Mouse (Mus musculus): ENCODE measurements around the gene Gnb5.
"Not testable (repeated sequence)": the region's sequence is repeated elsewhere in the genome, so short reads cannot be mapped to it uniquely, and the experiment has no call there.

The Gnb5 gene

DNA sequence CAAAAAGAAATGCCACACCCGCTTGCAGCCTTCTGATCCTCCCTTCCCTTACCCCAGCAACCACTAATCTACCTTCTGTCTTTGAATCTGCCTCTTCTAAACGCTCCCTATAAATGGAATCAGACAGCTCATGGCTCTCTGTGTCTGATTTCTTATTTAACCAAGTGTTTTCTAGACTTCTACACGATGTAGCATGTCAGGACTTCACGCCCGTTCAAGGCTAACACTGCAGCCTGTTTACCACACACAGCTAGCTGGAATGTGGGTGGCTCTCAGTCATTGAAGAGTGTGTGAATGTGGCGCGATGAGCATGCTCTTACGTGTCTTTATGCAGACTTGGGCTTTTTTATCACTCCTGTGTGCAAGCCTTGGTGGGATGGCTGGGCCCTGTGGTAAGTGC is 47.0 kb downstream of the Gnb5 start:
- in situ Hi-C loops (cut with MboI, MseI) = no loop called here

DNA sequence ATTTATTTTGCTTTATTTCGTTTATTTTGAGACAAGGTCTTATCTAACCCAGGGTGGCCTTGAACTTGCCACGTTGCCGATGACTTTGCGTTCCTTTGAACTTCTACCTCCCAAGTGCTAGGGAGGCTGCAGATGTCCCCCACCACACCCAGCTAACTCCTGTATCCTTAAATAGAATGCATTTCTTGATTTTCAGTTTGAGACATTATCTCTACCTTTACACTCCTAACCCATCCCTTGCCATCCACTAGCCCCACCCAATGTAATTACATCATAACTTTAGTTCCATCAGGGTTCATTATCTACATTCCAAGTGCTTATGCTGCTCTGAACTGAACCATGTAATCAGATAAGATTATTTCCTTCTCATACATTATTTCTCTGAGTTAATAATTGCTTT is 49.7 kb downstream of the Gnb5 start:
- in situ Hi-C loops (cut with MboI, MseI) = loop anchor here in 1 of 2 experiments (5.0 kb wide), 1 partner anchor 42 kb away; no protein-coding TSS in a partner anchor

- in situ Hi-C loops (cut with MboI, MseI) = loop anchor here in 1 of 2 experiments (5.0 kb wide), 1 partner anchor 40 kb away; no protein-coding TSS in a partner anchor
Measured at GRCm38 (mm10) chr9:75357087-75357654, 51.1 kb downstream of the Gnb5 start.

DNA sequence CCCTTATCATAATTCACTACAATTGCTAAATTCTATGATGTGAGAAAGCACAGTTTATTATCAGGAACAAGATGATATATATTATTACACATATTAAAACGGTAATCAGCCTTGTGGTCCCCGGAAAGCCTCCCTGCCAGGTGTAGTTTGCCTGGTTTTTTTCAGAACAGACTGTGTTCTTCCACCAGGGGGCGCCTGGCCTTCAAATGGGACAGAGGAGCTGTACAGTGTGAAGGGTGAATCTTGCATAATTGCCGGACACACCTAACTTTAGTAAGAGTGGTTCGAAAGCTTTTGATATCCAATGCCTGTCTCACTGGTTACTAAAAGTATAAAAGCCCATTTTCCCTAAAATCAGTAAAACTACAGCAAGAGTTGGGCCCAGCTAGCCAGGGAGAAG is 55.6 kb downstream of the Gnb5 start:
- in situ Hi-C loops (cut with MboI, MseI) = no loop called here

DNA sequence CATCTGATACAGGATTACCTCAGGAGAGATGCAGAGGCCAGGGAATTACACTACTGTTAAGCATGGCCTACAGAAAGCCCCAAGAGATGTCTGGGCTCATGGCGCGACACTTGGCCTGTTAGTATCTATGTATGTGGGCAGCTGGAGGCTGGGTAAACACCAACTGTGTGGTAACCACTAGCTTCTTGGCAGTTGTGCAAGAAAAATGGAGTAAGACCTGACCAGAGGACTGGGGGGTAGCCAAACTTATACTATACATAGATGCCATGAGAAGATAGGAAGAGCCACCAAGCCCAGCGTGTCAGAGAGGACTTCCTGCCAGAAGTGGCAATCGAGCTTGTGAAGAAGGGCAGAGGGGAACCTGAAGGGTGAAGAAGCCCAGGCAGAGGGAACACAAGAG is 56.1 kb downstream of the Gnb5 start:
- in situ Hi-C loops (cut with MboI, MseI) = no loop called here

- in situ Hi-C loops (cut with MboI, MseI) = no loop called here
Measured at GRCm38 (mm10) chr9:75363001-75363400, 56.9 kb downstream of the Gnb5 start.

DNA sequence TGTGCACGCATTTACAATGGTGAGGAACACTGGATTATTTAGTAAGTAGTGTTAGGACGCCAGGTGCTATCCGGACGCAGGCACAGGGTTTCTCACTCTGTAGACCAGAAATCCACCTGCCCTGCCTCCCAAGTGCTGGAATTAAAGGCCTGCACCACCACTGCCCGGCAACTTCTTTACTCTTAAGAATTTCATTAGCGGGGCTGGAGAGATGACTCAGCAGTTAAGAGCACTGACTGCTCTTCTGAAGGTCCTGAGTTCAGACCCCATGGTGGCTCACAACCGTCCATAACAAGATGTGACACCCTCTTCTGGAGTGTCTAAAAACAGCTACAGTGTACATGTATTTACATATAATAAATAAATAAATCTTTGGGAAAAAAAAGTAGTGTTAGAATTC is 57.6 kb downstream of the Gnb5 start:
- in situ Hi-C loops (cut with MboI, MseI) = not testable (repeated sequence)

- in situ Hi-C loops (cut with MboI, MseI) = no loop called here
Measured at GRCm38 (mm10) chr9:75365195-75365594, 59.1 kb downstream of the Gnb5 start.

DNA sequence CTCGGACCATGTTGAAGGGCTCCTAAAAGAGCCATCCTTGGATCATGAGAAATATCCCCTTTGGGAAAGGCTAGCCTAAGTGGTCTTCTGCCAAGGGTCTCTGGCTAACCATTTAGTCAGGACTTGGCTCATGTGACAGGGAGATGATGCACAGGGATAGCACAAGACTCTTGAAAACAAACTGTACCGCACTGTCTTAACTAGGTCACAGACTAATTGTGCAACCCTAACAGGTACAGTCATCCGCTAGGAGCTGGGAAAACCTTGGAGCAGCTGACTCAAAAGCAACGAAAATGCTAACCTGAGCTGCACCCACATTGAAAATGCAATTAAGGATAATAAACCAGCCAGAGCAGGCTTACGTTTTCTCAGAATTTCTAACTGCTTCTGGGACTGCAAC is 60.1 kb downstream of the Gnb5 start:
- in situ Hi-C loops (cut with MboI, MseI) = no loop called here

DNA sequence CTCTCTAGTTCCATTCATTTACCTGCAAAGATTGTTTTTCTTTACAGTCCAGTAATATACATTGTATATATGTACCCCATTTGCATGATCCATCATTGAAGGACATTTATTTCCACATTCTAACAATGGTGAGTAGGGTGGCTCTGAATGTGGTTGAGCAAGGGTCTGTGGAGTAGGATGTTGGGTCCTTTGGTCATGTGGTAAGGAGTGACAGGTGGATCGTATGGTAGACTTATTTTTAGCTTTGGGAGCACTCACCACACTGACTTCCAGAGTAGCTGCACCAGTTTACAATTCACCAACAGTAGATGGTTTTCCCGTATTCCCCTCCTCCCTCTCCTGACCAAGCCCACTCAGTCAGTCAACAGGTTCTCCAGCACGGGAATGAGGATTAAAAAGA is 62.7 kb downstream of the Gnb5 start:
- in situ Hi-C loops (cut with MboI, MseI) = no loop called here

DNA sequence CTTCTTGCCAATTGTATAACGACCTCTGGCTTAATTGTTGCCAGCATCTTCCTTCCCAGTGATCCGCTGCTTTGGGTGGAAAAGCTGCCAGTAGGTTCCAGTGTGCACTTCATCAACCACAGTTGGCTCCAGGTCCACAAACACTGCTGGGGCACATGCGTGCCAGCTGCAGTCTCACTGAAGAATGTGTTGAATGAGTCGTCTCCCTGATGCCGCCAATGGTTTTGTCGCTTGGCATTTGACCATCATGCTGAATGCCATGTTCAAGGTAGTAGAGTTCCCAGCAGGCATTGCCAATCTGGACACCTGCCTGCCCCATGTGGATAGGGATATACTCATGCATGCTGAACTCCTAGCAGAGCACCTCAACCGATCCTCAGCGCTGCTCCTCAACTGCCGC is 69.5 kb downstream of the Gnb5 start:
- in situ Hi-C loops (cut with MboI, MseI) = no loop called here

DNA sequence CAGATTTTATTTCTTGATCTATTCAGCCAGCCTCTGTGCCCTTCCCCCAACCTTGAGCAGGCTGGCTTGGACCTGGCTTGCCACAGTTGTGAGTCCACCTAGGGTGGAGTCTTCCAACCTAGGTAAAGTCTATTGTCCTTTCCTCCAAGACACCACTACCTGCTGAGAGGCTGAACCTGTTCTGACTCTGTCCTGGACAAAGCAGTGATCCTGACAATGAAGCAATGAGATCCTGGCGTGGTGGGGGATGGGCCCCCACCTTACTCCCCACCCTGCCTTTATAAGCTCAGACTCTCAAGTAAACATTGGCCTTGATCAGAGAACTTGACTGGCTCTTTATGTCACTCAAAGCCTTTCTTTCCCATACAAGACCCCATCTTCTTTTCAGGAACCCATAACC is 70.3 kb downstream of the Gnb5 start:
- in situ Hi-C loops (cut with MboI, MseI) = no loop called here

GRCm38 (mm10) chr9:75378774-75379173 is 72.7 kb downstream of the Gnb5 start:
- in situ Hi-C loops (cut with MboI, MseI) = no loop called here

GRCm38 (mm10) chr9:75382825-75383224 is 76.7 kb downstream of the Gnb5 start:
- in situ Hi-C loops (cut with MboI, MseI) = no loop called here

DNA sequence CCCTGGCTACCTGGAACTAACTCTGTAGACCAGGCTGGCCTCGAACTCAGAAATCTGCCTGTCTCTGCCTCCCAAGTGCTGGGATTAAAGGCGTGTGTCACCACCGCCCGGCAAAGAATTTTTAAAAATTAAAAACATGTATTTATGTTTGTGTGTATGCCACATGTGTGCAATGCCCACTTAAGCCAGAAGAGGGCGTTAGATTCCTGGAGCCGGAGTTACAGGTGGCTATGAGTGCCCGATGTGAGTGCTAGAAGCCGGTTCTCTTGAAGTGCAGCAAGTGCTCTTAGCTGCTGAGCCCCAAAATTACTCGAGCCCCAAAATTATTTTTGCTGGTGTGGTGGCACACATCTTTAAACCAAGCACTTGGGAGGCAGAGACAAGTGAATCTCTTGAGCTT is 77.7 kb downstream of the Gnb5 start:
- in situ Hi-C loops (cut with MboI, MseI) = no loop called here

DNA sequence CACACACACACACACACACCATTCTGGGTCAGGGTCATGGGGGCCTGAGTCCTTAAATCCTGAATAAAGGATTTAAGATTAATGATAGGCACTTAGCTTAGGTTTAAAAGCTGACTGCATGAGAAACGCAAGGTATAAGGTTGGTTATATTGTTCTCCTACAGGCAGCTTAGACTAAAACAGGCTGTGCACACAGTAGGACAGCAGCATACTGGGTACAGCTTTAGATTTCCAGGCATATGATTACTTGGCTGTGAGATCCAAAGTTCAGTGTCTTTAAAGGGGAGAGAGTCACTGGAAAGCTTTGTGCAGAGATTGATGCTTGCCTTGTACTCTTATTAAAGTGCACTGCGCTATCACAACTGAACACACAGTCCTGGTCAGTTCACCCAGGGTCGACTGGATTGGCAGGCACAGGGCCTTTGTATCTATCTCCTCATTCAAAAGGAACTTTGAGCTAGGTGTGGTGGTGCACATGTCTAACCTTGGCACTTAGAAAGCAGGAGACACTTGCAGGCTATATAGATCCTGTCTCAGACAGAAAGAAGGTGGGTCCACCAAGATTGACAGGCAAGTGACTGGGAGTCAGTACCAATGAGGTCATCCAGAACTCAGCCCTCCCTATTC is 78.4 kb downstream of the Gnb5 start:
- in situ Hi-C loops (cut with MboI, MseI) = no loop called here

GRCm38 (mm10) chr9:75385218-75385974 is 79.3 kb downstream of the Gnb5 start:
- in situ Hi-C loops (cut with MboI, MseI) = loop anchor here in 1 of 2 experiments (5.0 kb wide), 1 partner anchor 53 kb away; no protein-coding TSS in a partner anchor

DNA sequence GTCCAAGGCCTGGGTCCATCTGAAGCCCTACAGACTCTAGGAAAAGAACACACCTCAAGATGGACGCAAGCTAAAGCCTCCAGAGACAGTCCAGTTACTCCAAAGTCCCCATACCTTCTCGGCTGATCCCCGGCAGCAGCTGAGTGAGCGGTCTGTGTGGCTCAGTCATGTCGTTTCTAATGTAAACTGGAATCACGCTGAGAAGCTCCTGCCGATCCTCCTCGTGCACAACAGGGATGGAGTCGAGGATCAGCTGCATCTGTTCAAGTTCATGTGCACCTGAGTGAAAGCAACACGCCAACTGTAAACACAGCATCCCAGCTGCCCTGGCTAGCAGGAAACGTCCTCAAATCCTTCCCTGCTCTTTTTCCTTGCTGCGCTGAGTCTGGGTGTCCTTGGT is 87.2 kb downstream of the Gnb5 start:
- in situ Hi-C loops (cut with MboI, MseI) = no loop called here

All from T-helper 17 cell (primary cell).